Mouse (Mus musculus) embryonic facial prominence, embryonic 15.5 days (tissue): ENCODE measurements around the gene Wnt4. TPM values are rescaled to one million over a fixed set of nuclear protein-coding genes. Genes with fewer than 3 reads are reported as not detected.
A peak's percentile ranks its signal among the peaks of the same experiment; 100 is the strongest.

ENCODE experiments used
- ATAC-seq: fragments of 200-750 bp; cut with Nextera tagmentation; 2 replicates; pipeline ENCODE4 v1.8.0; 2017; ENCODE audit warnings: low read depth, moderate TSS enrichment; ENCODE audit not compliant: insufficient number of reproducible peaks, low FRiP score, low TSS enrichment
- H3K27ac ChIP-seq: fragments of 300-500 bp; sonication (generic); replicated peaks from 2 replicates; pipeline ENCODE4 v1.5.1; 2015; ENCODE audit warnings: mild to moderate bottlenecking, inconsistent platforms
- H3K27me3 ChIP-seq: fragments of 300-500 bp; sonication (generic); 2 replicates; pipeline ENCODE4 v1.6.1; 2015; ENCODE audit warnings: inconsistent platforms
- H3K36me3 ChIP-seq: fragments of 300-500 bp; sonication (generic); 2 replicates; pipeline ENCODE4 v1.6.1; 2015; ENCODE audit warnings: mild to moderate bottlenecking, inconsistent platforms
- H3K4me1 ChIP-seq: fragments of 300-500 bp; sonication (generic); 2 replicates; pipeline ENCODE4 v1.6.1; 2015; ENCODE audit warnings: inconsistent platforms
- H3K4me2 ChIP-seq: fragments of 300-500 bp; sonication (generic); replicated peaks from 2 replicates; pipeline ENCODE4 v1.6.1; 2015; ENCODE audit warnings: mild to moderate bottlenecking, inconsistent platforms
- H3K4me3 ChIP-seq: fragments of 300-500 bp; sonication (generic); replicated peaks from 2 replicates; pipeline ENCODE4 v1.5.1; 2015; ENCODE audit warnings: mild to moderate bottlenecking, inconsistent platforms
- H3K9ac ChIP-seq: fragments of 300-500 bp; sonication (generic); 2 replicates; pipeline ENCODE4 v1.6.1; 2015; ENCODE audit warnings: inconsistent platforms
- H3K9me3 ChIP-seq: fragments of 300-500 bp; sonication (generic); replicated peaks from 2 replicates; pipeline ENCODE4 v1.6.1; 2016; ENCODE audit warnings: inconsistent platforms
- WGBS: fragments of 180-500 bp; shearing (Covaris S2); methylation state at CpG from one replicate; pipeline ENCODE4 v1.1.7; 2015; 5-methylcytosine and 5-hydroxymethylcytosine counted together
- polyA plus RNA-seq: library from polyadenylated mRNA; unstranded; fragments of >200 nt; fragmentation: Nextera tagmentation; extraction: Ambion mirVana; gene quantifications from 2 replicates; pipeline ENCODE4 v1.2.1, GENCODE M21; 2015

The Wnt4 gene
- 11.6 and 12.9 TPM in 2 replicates for polyA plus RNA-seq

- Histone ChIP-seq H3K4me1 (peaks cover 52% of the 10 kb centered on the region), H3K36me3 (no peaks in the 10 kb centered on the region), H3K9me3 (no peaks in the 10 kb centered on the region), H3K9ac (peak within 1 kb of the TSS; percentile 21), H3K4me2 (peak within 1 kb of the TSS; percentile 90), H3K27me3 (peaks cover 62% of the 10 kb centered on the region), H3K27ac (peak within 1 kb of the TSS; percentile 72), H3K4me3 (peak within 1 kb of the TSS; percentile 58)
- peak; percentile 74 for ATAC-seq
- 0% methylated on average over 23 of the region's 45 CpGs for WGBS
Measured at GRCm38 (mm10) chr4:137277166-137277513, at the start of gene Wnt4. Gene Wnt4 (plus strand): TSS chr4:137277489.

GRCm38 (mm10) chr4:137228566-137229115 is 48.6 kb upstream of the Wnt4 start:
- Histone ChIP-seq H3K9me3 (no peaks in the 10 kb centered on the region), H3K36me3 (no peaks in the 10 kb centered on the region), H3K27ac (no peak overlapping the region), H3K4me1 (peaks cover 13% of the 10 kb centered on the region), H3K9ac (no peak overlapping the region), H3K4me2 (no peak overlapping the region), H3K4me3 (no peak overlapping the region), H3K27me3 (no peaks in the 10 kb centered on the region)
- 78% methylated on average over 15 of the region's 15 CpGs for WGBS
- no peak for ATAC-seq

- H3K9ac ChIP-seq: no peak overlapping the region
- peak; percentile 35; the same call in 1 of the 2 replicates for ATAC-seq
- no peak overlapping the region for H3K4me3 ChIP-seq
- H3K27ac ChIP-seq: no peak overlapping the region
- H3K36me3 ChIP-seq: no peaks in the 10 kb centered on the region
- no peaks in the 10 kb centered on the region for H3K27me3 ChIP-seq
- no peaks in the 10 kb centered on the region for H3K9me3 ChIP-seq
- H3K4me1 ChIP-seq: peaks cover 11% of the 10 kb centered on the region
- H3K4me2 ChIP-seq: no peak overlapping the region
- WGBS: 67% methylated on average over 16 of the region's 16 CpGs
Measured at GRCm38 (mm10) chr4:137231494-137232470, 45.5 kb upstream of the Wnt4 start.

GRCm38 (mm10) chr4:137233632-137234031 is 43.7 kb upstream of the Wnt4 start:
- Histone ChIP-seq H3K27me3 (no peaks in the 10 kb centered on the region), H3K4me1 (peaks cover 11% of the 10 kb centered on the region), H3K9me3 (no peaks in the 10 kb centered on the region), H3K4me3 (no peak overlapping the region), H3K27ac (no peak overlapping the region), H3K9ac (no peak overlapping the region), H3K36me3 (no peaks in the 10 kb centered on the region), H3K4me2 (no peak overlapping the region)
- WGBS: 60% methylated on average over 5 of the region's 5 CpGs
- no peak for ATAC-seq

- no peaks in the 10 kb centered on the region for H3K9me3 ChIP-seq
- H3K27ac ChIP-seq: no peak overlapping the region
- peaks cover 11% of the 10 kb centered on the region for H3K4me1 ChIP-seq
- no peaks in the 10 kb centered on the region for H3K36me3 ChIP-seq
- no peak overlapping the region for H3K9ac ChIP-seq
- no peak overlapping the region for H3K4me2 ChIP-seq
- no peak overlapping the region for H3K4me3 ChIP-seq
- 79% methylated on average over 2 of the region's 2 CpGs for WGBS
- ATAC-seq: no peak
- H3K27me3 ChIP-seq: no peaks in the 10 kb centered on the region
Measured at GRCm38 (mm10) chr4:137234444-137234843, 42.8 kb upstream of the Wnt4 start.

- Histone ChIP-seq H3K27me3 (no peaks in the 10 kb centered on the region), H3K9ac (no peak overlapping the region), H3K36me3 (no peaks in the 10 kb centered on the region), H3K27ac (no peak overlapping the region), H3K9me3 (peaks cover 6% of the 10 kb centered on the region), H3K4me1 (peaks cover 11% of the 10 kb centered on the region), H3K4me2 (no peak overlapping the region), H3K4me3 (no peak overlapping the region)
- no peak for ATAC-seq
- 59% methylated on average over 9 of the region's 9 CpGs for WGBS
Measured at GRCm38 (mm10) chr4:137235368-137235767, 41.9 kb upstream of the Wnt4 start.

- Histone ChIP-seq H3K9ac (no peak overlapping the region), H3K27ac (no peak overlapping the region), H3K27me3 (no peaks in the 10 kb centered on the region), H3K4me2 (no peak overlapping the region), H3K4me3 (no peak overlapping the region), H3K36me3 (no peaks in the 10 kb centered on the region), H3K4me1 (no peaks in the 10 kb centered on the region), H3K9me3 (peaks cover 4% of the 10 kb centered on the region)
- no peak for ATAC-seq
- 76% methylated on average over 9 of the region's 9 CpGs for WGBS
Measured at GRCm38 (mm10) chr4:137244883-137245282, 32.4 kb upstream of the Wnt4 start.

GRCm38 (mm10) chr4:137250333-137250732 is 27.0 kb upstream of the Wnt4 start:
- Histone ChIP-seq H3K4me3 (no peak overlapping the region), H3K27me3 (no peaks in the 10 kb centered on the region), H3K9ac (no peak overlapping the region), H3K4me1 (peaks cover 6% of the 10 kb centered on the region; the same call in 1 of the 2 replicates), H3K9me3 (no peaks in the 10 kb centered on the region), H3K36me3 (no peaks in the 10 kb centered on the region), H3K27ac (no peak overlapping the region), H3K4me2 (no peak overlapping the region)
- whole genome bisulfite sequencing: 55% methylated on average over 5 of the region's 5 CpGs
- no peak for ATAC-seq

GRCm38 (mm10) chr4:137250849-137251248 is 26.4 kb upstream of the Wnt4 start:
- Histone ChIP-seq H3K9ac (no peak overlapping the region), H3K36me3 (no peaks in the 10 kb centered on the region), H3K4me2 (no peak overlapping the region), H3K4me1 (peaks cover 9% of the 10 kb centered on the region; the same call in 1 of the 2 replicates), H3K4me3 (no peak overlapping the region), H3K9me3 (no peaks in the 10 kb centered on the region), H3K27ac (no peak overlapping the region), H3K27me3 (no peaks in the 10 kb centered on the region)
- ATAC-seq: no peak
- 46% methylated on average over 5 of the region's 5 CpGs for WGBS

GRCm38 (mm10) chr4:137253601-137254000 is 23.7 kb upstream of the Wnt4 start:
- Histone ChIP-seq H3K9ac (no peak overlapping the region), H3K36me3 (no peaks in the 10 kb centered on the region), H3K27ac (no peak overlapping the region), H3K9me3 (no peaks in the 10 kb centered on the region), H3K27me3 (no peaks in the 10 kb centered on the region), H3K4me1 (peaks cover 9% of the 10 kb centered on the region; the same call in 1 of the 2 replicates), H3K4me2 (no peak overlapping the region), H3K4me3 (no peak overlapping the region)
- ATAC-seq: no peak
- WGBS: 69% methylated on average over 11 of the region's 11 CpGs

GRCm38 (mm10) chr4:137254206-137254976 is 22.9 kb upstream of the Wnt4 start:
- ATAC-seq: no peak
- Histone ChIP-seq H3K9ac (no peak overlapping the region), H3K27ac (no peak overlapping the region), H3K4me1 (peaks cover 9% of the 10 kb centered on the region; the same call in 1 of the 2 replicates), H3K36me3 (no peaks in the 10 kb centered on the region), H3K4me3 (no peak overlapping the region), H3K27me3 (no peaks in the 10 kb centered on the region), H3K4me2 (no peak overlapping the region), H3K9me3 (no peaks in the 10 kb centered on the region)
- WGBS: 77% methylated on average over 17 of the region's 17 CpGs
